Mouse (Mus musculus) adrenal gland, adult 2 months (tissue): ENCODE results near the gene Nmnat3. TPM values are rescaled to one million over a fixed set of nuclear protein-coding genes. Genes with fewer than 3 reads are reported as not detected.
"Not testable (repeated sequence)": the region's sequence is repeated elsewhere in the genome, so short reads cannot be mapped to it uniquely, and the experiment has no call there.

ENCODE experiments used
- DNase-seq: peaks from one replicate; pipeline ENCODE4 v3.0.0; 2021
- long read RNA-seq: library from polyadenylated mRNA; stranded (forward); transcript quantifications from one replicate; pipeline ENCODE4 v2.0.0, GENCODE M21; 2021
- polyA plus RNA-seq: library from polyadenylated mRNA; depleted of rRNA; stranded (reverse); fragments of >200 nt; gene quantifications from 2 replicates; pipeline ENCODE4 v1.2.3, GENCODE M21; 2012; rRNA removed
- total RNA-seq, 2 experiments: library from RNA; stranded (reverse); gene quantifications; 2 replicates each; pipeline ENCODE4 v1.2.3; 2021

Gene Nmnat3
- 10 to 100 TPM in 1 of 2 experiments, 1 to 10 TPM in 1; 10.0 to 16.9 TPM for total RNA-seq
- polyA plus RNA-seq, result 20.2 and 24.0 TPM in 2 replicates
- long read RNA-seq, transcript Nmnat3-201 (5 exons, 2,166 nt), result major isoform, 9 of 24 reads
- long read RNA-seq, partial matches to known transcripts, result 1 of 24 reads
- long read RNA-seq, other reads (novel, unspliced or antisense), result 14 of 24 reads

DNA sequence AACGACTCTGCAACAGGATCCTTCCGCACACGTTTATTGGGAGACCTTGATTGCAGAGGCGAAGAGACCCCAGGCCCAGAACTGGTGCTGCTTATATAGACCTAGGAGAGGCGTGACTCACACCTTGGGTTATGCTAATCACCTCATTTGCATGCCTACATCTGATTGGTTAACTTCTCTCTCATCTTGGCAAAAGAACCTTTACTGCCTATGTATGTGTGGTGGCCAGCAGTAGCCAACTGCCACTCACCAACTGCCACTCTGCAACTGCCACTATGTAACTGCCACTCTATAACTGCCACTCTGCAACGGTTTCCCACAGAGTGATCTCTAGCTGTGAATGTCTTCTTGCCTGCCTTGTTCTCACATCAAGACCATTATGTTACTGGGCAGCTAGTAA lies at the start of gene Nmnat3:
TSS of gene Nmnat3 (plus strand) at position 301 of the 400 bp plus-strand sequence.
- DNase-seq, result not testable (repeated sequence)

GRCm38 (mm10) chr9:98243481-98243880 lies 43.8 kb upstream of the Nmnat3 start:
- peak; percentile 4 for DNase-seq

- DNase-seq, result peak; percentile 28
Measured at GRCm38 (mm10) chr9:98244223-98244622, 43.0 kb upstream of the Nmnat3 start.

DNA sequence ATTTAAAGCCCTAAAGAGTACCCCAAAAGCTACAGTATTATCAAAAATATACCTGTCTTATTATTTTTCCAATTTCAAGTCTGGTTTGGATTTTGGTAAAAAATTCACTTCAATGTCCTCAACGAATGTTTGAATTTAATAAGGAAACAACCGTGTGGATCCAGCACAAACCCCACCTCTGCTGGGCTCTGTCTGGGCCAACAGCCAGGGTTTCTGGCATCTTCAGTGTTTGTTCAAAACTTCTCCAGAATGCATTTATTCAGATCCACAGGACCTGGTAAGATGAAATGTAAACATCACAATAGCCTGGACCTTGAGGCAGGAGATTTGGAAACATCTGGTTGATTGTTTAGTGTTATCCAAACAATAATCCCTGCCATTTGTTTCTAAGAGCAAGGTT lies 42.0 kb upstream of the Nmnat3 start:
- no peak for DNase-seq

- no peak for DNase-seq
Measured at GRCm38 (mm10) chr9:98246351-98246750, 40.9 kb upstream of the Nmnat3 start.

GRCm38 (mm10) chr9:98260210-98260609 lies 27.0 kb upstream of the Nmnat3 start:
- peak; percentile 9 for DNase-seq

DNA sequence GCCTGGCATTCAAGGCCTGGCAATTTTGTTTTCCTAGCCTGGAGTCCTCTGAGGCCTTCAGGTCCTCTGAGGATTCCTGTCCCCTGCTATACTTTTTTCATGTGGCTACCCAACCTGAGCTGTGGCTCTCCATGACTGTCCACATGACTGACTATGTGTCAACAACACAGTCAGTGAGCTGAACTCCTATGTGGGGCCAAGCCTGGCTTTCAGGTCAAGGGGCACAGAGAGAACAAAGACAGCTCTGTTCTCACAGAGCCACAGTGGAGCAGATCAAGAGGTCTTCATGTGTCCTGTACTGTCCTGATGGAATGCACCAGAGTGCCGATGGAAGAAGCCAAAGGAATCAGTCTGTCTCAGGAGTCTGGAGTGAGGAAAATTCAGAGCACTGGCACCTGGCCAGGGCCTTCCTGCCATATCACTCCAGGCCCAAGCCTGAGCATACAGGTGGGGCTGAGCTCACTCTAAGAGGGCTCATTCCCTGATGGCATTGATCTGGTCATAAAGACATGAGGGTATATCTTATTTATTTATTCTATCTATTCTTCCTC lies 25.7 kb upstream of the Nmnat3 start:
- DNase-seq, result no peak

- no peak for DNase-seq
Measured at GRCm38 (mm10) chr9:98264916-98265315, 22.3 kb upstream of the Nmnat3 start.

DNA sequence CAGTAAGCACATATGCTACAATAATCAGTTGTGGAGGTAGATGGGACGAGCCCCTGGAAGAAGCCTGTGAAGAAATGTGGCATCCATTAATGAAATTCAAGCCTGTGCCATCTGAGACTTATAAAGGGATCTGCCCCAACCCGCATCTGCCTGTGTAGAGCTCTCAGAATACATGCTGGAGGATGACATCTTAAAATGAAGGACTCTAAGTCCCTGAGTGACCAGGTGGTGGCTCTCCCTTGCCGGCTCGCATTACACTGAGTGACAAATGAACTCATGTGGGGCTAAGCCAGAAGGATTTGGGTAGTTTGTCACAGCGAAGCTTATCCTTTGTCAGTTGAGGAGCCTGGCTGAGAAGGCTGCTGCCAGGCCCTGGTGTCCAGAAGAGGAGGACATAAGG lies 14.5 kb upstream of the Nmnat3 start:
- DNase-seq, result no peak

- no peak for DNase-seq
Measured at GRCm38 (mm10) chr9:98275080-98275479, 12.2 kb upstream of the Nmnat3 start.

DNA sequence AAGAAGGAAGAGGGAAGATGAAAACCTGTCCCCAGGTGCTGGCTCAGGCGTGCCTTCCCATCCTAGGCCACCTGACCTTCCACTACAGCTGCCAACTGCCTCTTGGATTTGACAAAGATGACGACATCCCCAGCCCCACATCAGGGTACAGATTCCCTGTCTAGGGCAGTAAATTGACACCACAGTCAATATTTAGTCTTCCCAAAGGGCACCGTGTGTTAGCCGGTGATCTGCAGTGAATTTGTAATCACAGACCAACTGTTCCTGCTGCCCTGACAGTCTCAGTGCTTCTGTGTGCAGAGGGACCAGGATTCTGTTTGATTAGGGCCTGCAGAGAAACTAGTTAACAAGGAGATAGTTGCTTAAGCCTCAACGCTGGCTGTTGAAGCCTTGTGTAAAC lies 7.1 kb upstream of the Nmnat3 start:
- DNase-seq, result no peak

DNA sequence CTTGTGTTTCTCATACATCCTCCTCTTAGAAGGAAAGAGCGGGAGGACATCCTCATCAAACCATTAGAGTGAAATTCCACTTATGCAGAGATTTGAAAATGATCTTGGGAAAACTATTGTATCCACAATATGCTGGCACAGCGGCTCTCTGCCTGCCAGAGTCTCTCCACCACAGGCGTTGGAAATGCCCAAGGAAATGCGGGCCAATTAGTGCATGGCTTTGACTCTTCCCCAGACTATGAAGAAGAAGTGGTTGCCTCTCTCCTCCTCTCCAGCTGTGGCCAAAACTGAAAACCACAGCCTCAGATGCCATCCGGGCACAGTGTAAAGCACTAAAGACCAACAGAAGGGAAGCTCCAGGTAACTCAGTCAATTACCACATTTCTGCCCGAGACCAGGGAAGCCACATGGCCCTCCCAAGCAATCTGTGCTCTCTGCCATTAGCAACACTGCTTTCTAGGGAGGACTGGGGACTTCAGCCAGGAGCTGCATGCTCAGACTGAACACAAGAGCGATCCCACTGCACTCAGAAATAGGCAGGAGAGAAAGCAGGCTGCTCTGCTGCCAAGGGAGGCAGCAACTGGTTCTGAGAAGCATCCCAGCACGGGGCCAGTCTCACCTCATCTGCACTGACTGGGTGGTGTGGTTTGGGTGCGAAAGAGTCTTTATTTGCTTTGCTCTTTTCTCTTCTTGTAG lies 1.5 kb upstream of the Nmnat3 start:
- no peak for DNase-seq

DNA sequence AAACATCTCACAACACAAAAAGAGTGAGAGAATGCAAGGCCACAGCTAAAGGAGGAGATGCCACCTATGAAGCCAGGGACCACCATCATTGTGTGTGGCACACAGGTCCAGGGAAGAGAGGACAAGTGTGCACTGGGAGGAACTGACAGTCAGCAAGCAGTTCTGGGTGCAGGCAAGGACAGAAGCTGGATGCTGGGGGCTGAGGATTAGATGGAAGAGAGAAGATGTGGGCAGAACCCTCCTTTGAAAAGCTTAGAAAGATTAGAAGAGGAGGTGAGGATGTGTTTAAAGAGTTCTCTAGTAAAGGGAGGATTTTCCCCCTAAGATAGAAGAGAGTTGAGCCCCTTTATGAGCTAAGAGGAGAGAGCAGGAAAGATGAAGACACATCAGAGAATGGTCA lies 2.4 kb downstream of the Nmnat3 start:
- DNase-seq, result no peak

DNA sequence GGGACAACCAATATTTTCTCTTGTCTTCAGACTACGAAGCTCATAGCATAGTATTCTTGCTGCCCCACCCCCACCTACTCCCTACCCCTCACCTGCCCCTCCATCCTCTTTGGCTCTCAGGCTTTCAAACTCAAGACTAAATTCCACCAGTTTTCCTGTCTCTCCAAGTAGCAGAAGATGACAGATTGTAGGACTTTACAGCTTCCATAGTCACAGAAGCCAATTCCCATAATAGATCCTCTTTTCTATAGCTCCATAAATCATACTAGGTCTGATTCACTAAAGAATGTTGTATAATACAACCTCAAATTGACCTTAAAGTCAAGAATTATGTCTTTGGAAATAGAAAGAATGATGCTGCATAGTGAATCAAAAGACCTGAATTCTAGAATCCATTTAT lies 3.4 kb downstream of the Nmnat3 start:
- no peak for DNase-seq

DNA sequence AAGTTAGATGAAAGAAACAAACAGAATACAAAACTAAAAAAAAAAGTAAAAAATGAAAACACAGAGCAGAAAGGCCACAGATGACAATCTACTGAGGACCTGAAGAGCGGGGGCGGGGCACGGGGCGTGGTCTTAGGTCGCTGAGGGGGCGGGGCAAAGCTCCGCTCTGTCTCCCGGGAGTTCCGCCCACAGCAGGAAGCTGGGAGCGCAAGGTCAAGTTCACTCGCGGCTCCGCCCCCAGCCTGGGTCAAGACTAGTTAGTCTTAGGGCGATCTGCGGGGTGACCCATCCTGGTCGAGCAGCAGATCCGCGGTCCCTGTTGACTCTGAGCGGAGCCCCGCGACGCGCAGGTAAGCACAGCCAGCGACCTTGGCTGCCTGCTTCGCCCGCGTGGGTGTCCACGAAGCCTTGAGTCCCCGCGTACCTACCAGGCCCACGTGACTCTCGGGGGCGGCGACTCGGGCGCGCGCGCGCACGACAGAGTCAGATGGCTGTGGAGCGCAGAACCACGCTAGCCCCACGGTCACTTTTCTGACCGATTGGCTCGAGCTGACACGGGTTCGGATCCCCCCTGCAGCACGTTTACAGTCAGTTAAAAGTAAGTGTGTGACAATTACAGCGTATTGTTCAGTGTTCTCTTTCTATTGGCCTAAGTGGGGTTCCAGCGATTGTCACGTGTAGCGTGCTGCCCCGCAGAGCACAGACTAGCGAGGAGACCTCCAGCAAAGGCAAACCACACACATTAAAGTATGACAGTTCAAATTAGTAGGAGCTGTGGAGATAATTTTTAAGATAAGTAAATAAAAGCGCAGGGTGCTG lies 9.4 kb downstream of the Nmnat3 start:
- DNase-seq, result peak; percentile 96

- DNase-seq, result peak; percentile 59
Measured at GRCm38 (mm10) chr9:98297234-98297936, 10.2 kb downstream of the Nmnat3 start.

DNA sequence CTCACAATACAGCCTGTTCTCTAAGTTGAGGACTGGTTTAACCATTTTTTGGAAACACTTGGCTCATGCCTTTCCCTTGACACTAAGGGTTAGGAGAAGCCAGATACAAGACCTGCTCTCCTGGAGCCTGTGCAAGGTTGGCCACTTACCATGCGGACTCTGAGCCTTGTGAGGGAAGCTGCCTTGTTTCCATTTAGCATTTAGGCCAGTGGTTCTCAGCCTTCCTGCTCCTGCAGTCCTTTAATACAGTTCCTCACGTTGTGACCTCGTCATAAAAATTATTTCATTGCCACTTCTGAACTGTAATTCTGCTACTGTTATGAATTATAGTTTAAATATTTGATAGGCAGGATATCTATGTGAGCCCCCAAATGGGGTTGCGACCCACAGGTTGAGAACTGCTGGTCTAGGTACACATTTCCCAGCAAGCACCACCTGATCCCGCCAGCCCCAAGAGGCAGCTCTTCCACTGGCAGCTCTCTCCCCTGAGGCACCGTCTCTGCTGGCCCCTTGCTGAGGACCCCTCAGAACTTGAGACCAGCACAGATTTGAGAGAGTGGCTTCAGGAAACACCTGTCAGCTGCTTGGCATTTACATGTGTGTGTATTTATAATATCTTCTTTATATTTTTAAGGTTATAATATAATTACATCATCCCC lies 10.8 kb downstream of the Nmnat3 start:
- DNase-seq, result no peak

- DNase-seq, result no peak
Measured at GRCm38 (mm10) chr9:98298761-98299160, 11.5 kb downstream of the Nmnat3 start.

- no peak for DNase-seq
Measured at GRCm38 (mm10) chr9:98299235-98299634, 12.0 kb downstream of the Nmnat3 start.

DNA sequence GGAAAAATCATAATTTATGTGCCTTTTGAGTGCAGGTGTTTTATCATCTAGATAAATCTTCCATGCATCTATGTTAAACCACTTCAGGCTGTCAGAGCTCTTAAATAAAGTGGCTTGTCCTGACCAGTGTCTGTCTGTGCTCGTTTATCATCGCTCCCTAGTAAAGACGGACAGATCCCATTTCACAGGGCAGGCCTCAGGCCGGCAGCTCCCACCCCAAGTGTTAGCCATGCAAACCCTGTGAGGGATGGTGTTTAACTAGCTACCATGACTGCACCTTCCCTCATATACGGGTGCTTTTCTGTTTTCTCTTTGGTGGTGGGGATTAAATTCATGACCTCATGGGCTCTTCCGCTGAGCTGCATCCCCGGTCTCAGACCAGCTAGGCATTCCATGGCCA lies 13.3 kb downstream of the Nmnat3 start:
- DNase-seq, result no peak

- no peak for DNase-seq
Measured at GRCm38 (mm10) chr9:98307011-98307410, 19.8 kb downstream of the Nmnat3 start.
